Mouse (Mus musculus) right cerebral cortex, postnatal 10 days (tissue): Measurements from ENCODE around the gene Phkg2.

Experiments used
- DNase-seq, 2 experiments: peaks; one replicate each; pipeline ENCODE4 v3.0.0; 2021; ENCODE audit warnings: low spot score in 2 of 2

Phkg2 gene

GRCm38 (mm10) chr7:127572895-127573471, at the start of gene Phkg2:
Phkg2 (plus strand) TSS chr7:127573340.
- DNase-seq = peak; percentile 95 to 98

- DNase-seq = no peak
Measured at GRCm38 (mm10) chr7:127541671-127542070, 31.5 kb upstream of the Phkg2 start.

- peak; percentile 61 to 63 for DNase-seq
Measured at GRCm38 (mm10) chr7:127549116-127549835, 23.9 kb upstream of the Phkg2 start.

- no peak for DNase-seq
Measured at GRCm38 (mm10) chr7:127551558-127551957, 21.6 kb upstream of the Phkg2 start.

GRCm38 (mm10) chr7:127560580-127560979, 12.6 kb upstream of the Phkg2 start:
- no peak for DNase-seq

- no peak for DNase-seq
Measured at GRCm38 (mm10) chr7:127561340-127561858, 11.7 kb upstream of the Phkg2 start, which contains the start of gene Tmem265. Tmem265 (plus strand) TSS chr7:127561390.

- DNase-seq = no peak
Measured at GRCm38 (mm10) chr7:127564381-127565150, 8.6 kb upstream of the Phkg2 start.

- no peak for DNase-seq
Measured at GRCm38 (mm10) chr7:127573503-127574008, 416 bp downstream of the Phkg2 start.

GRCm38 (mm10) chr7:127574115-127574514, 975 bp downstream of the Phkg2 start:
- no peak for DNase-seq

- no peak for DNase-seq
Measured at GRCm38 (mm10) chr7:127583260-127583659, 10.1 kb downstream of the Phkg2 start.

GRCm38 (mm10) chr7:127585031-127585430, 11.9 kb downstream of the Phkg2 start:
- DNase-seq = no peak

- DNase-seq = no peak
Measured at GRCm38 (mm10) chr7:127586149-127586548, 13.0 kb downstream of the Phkg2 start.

GRCm38 (mm10) chr7:127587196-127587595, 14.1 kb downstream of the Phkg2 start:
- no peak for DNase-seq

GRCm38 (mm10) chr7:127588011-127588871, 15.1 kb downstream of the Phkg2 start, which contains the start of the genes Ccdc189 and Rnf40:
Ccdc189 (minus strand) TSS chr7:127588595.
Rnf40 (plus strand) TSS chr7:127588767.
- peak; percentile 97 to 99 for DNase-seq

GRCm38 (mm10) chr7:127588901-127589300, 15.8 kb downstream of the Phkg2 start:
- peak in 1 of 2 experiments; percentile 51 for DNase-seq

- no peak for DNase-seq
Measured at GRCm38 (mm10) chr7:127589637-127590036, 16.5 kb downstream of the Phkg2 start.

- DNase-seq = no peak
Measured at GRCm38 (mm10) chr7:127591108-127591507, 18.0 kb downstream of the Phkg2 start.

GRCm38 (mm10) chr7:127592575-127592974, 19.4 kb downstream of the Phkg2 start:
- no peak for DNase-seq

GRCm38 (mm10) chr7:127596747-127597146, 23.6 kb downstream of the Phkg2 start:
- DNase-seq = no peak

GRCm38 (mm10) chr7:127600612-127601011, 27.5 kb downstream of the Phkg2 start:
- no peak for DNase-seq

GRCm38 (mm10) chr7:127601735-127602134, 28.6 kb downstream of the Phkg2 start:
- no peak for DNase-seq
